Mouse (Mus musculus): ENCODE measurements around the gene Bola1. TPM values are rescaled to one million over a fixed set of nuclear protein-coding genes. Genes with fewer than 3 reads are reported as not detected.
A peak's percentile ranks its signal among the peaks of the same experiment; 100 is the strongest.
"Not testable (repeated sequence)": the region's sequence is repeated elsewhere in the genome, so short reads cannot be mapped to it uniquely, and the experiment has no call there.

Bola1 gene
- total and polyA plus RNA-seq, 2 experiments from 2014 or later = 40.4 to 63.0 TPM

DNA sequence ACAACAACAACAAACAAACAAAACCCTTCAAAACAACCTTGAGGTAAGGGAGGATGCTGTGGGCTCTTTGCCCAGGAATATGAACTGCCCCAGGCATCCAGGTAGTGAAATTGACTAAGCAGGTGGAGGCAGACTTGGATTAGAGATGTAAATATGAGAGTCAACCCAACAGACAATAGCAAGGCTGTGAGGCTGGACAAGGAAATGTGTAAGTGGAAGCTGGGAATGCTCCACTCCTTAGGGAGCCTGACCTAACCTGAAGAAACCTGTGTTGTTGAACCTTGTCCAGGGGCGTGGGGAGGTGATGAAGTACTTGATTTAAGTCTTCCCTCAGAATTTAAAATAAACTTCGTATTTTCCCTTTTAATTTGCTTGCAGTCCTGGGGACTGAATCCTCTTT is 40.6 kb downstream of the Bola1 start:
- Histone ChIP-seq H3K4me1 (ENCODE audit: insufficient read depth, low read length) (peaks cover 13% of the 10 kb centered on the region; the same call in 1 of the 2 replicates), H3K9me3 (ENCODE audit: low read length) (no peaks in the 10 kb centered on the region), H3K27ac (no peak overlapping the region), H3K9ac (replicated peaks; ENCODE audit: low read length) (no peak overlapping the region), H3K36me3 (ENCODE audit: insufficient read depth, low read length) (peaks cover 29% of the 10 kb centered on the region), H3K27me3 (ENCODE audit: insufficient read depth, low read length) (no peaks in the 10 kb centered on the region), H3K4me3 (ENCODE audit: low read length) (no peak overlapping the region), H3K4me2 (ENCODE audit: low read depth, low read length) (no peak overlapping the region)
- ATAC-seq = no peak
- DNase-seq (ENCODE audit: low spot score) = no peak
- WGBS = 77% methylated on average over 2 of the region's 2 CpGs
- TF ChIP-seq CTCF (IDR thresholded peaks at IDR 0.05; ENCODE audit: low read depth) = no peak

DNA sequence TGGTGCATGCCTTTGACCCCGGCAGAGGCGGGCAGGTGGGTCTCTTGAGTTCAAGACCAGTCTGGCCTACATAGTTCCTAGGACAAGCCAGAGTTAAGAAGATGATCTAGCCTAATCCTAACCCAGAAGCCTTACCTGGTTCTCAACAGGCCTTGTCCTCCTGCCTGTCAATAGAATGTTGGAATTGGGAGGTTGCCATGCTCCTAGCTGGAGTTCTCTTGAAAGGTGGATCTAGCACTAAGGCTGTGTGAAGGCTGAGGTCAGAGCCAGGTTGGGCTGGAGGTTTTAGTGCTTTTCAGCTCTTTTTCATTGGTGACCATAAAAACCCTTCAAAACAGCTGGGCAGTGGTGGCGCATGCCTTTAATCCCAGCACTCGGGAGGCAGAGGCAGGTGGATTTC is 41.1 kb downstream of the Bola1 start:
- Histone ChIP-seq H3K4me1 (ENCODE audit: insufficient read depth, low read length) (peaks cover 13% of the 10 kb centered on the region; the same call in 1 of the 2 replicates), H3K9me3 (ENCODE audit: low read length) (no peaks in the 10 kb centered on the region)
- 96% methylated on average over 4 of the region's 4 CpGs for WGBS

DNA sequence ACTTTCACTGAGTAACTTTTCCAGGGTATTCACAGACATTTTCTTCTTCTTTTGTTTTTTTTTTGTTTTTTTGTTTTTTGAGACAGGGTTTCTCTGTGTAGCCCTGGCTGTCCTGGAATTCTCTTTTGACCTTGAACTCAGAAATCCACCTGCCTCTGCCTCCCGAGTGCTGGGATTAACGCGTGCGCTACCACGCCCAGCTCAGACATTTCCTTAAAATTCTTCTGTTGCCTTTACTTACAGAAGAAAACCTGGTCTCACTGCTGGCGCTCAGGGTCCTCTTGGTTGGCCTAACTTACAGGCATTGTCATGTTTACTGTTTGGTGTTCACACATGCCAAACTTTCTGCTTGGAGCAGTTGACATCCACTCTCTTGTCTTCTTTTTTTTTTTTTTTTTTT is 44.3 kb downstream of the Bola1 start:
- peaks cover 11% of the 10 kb centered on the region for H3K4me1 ChIP-seq (ENCODE audit: insufficient read depth, low read length)
- no peaks in the 10 kb centered on the region for H3K27me3 ChIP-seq (ENCODE audit: insufficient read depth, low read length)
- DNase-seq (ENCODE audit: low spot score) (no peak), ATAC-seq (no peak)
- H3K27ac ChIP-seq = no peak overlapping the region
- WGBS = 94% methylated on average over 6 of the region's 6 CpGs
- H3K9me3 ChIP-seq (ENCODE audit: low read length) = no peaks in the 10 kb centered on the region
- TF ChIP-seq CTCF (IDR thresholded peaks at IDR 0.05; ENCODE audit: low read depth) = no peak
- no peak overlapping the region for H3K9ac ChIP-seq (replicated peaks; ENCODE audit: low read length)
- H3K4me2 ChIP-seq (ENCODE audit: low read depth, low read length) = no peak overlapping the region
- no peak overlapping the region for H3K4me3 ChIP-seq (ENCODE audit: low read length)
- peaks cover 29% of the 10 kb centered on the region for H3K36me3 ChIP-seq (ENCODE audit: insufficient read depth, low read length)

More for the DNA sequence above, 41.1 kb downstream of the Bola1 start:
- no peak overlapping the region for H3K27ac ChIP-seq
- H3K27me3 ChIP-seq (ENCODE audit: insufficient read depth, low read length) = no peaks in the 10 kb centered on the region
- no peak for DNase-seq (ENCODE audit: low spot score)
- H3K4me3 ChIP-seq (ENCODE audit: low read length) = no peak overlapping the region
- H3K9ac ChIP-seq (replicated peaks; ENCODE audit: low read length) = no peak overlapping the region
- TF ChIP-seq CTCF (IDR thresholded peaks at IDR 0.05; ENCODE audit: low read depth) = no peak
- no peak overlapping the region for H3K4me2 ChIP-seq (ENCODE audit: low read depth, low read length)
- H3K36me3 ChIP-seq (ENCODE audit: insufficient read depth, low read length) = peaks cover 29% of the 10 kb centered on the region
- no peak for ATAC-seq

- H3K27ac ChIP-seq; ATAC-seq; DNase-seq (ENCODE audit: low spot score); H3K4me3 ChIP-seq (ENCODE audit: low read length); H3K9ac ChIP-seq (replicated peaks; ENCODE audit: low read length); H3K27me3 ChIP-seq (ENCODE audit: insufficient read depth, low read length); H3K4me2 ChIP-seq (ENCODE audit: low read depth, low read length); H3K9me3 ChIP-seq (ENCODE audit: low read length): not testable (repeated sequence)
- peaks cover 32% of the 10 kb centered on the region for H3K36me3 ChIP-seq (ENCODE audit: insufficient read depth, low read length)
- H3K4me1 ChIP-seq (ENCODE audit: insufficient read depth, low read length) = peaks cover 11% of the 10 kb centered on the region
- WGBS = 65% methylated on average over 4 of the region's 4 CpGs
Measured at GRCm38 (mm10) chr3:96174042-96174441, 45.5 kb downstream of the Bola1 start.

- DNase-seq (ENCODE audit: low spot score) = no peak
- no peaks in the 10 kb centered on the region for H3K27me3 ChIP-seq (ENCODE audit: insufficient read depth, low read length)
- H3K27ac ChIP-seq = peak overlapping the region; percentile 99; the same call in 1 of the 2 replicates
Measured at GRCm38 (mm10) chr3:96173185-96173584, 46.3 kb downstream of the Bola1 start.

GRCm38 (mm10) chr3:96172197-96173178 is 47.0 kb downstream of the Bola1 start, which contains the start of gene Sf3b4:
Sf3b4 (plus strand) TSS chr3:96172332.
- under 1% methylated on average over 54 of the region's 58 CpGs for WGBS
- TF ChIP-seq CTCF (IDR thresholded peaks at IDR 0.05; ENCODE audit: low read depth) = no peak
- Histone ChIP-seq H3K4me3 (ENCODE audit: low read length) (peak within 1 kb of the TSS; percentile 95), H3K27me3 (ENCODE audit: insufficient read depth, low read length) (no peaks in the 10 kb centered on the region), H3K4me1 (ENCODE audit: insufficient read depth, low read length) (peaks cover 11% of the 10 kb centered on the region), H3K27ac (peak within 1 kb of the TSS; percentile 99), H3K36me3 (ENCODE audit: insufficient read depth, low read length) (peaks cover 26% of the 10 kb centered on the region), H3K9ac (replicated peaks; ENCODE audit: low read length) (peak within 1 kb of the TSS; percentile 89), H3K4me2 (ENCODE audit: low read depth, low read length) (peak within 1 kb of the TSS; percentile 98), H3K9me3 (ENCODE audit: low read length) (no peaks in the 10 kb centered on the region)
- DNase-seq (ENCODE audit: low spot score) (peak; percentile 95), ATAC-seq (peak; percentile 97)

More at GRCm38 (mm10) chr3:96173185-96173584, 46.3 kb downstream of the Bola1 start:
- Histone ChIP-seq H3K4me1 (ENCODE audit: insufficient read depth, low read length) (peaks cover 11% of the 10 kb centered on the region), H3K36me3 (ENCODE audit: insufficient read depth, low read length) (peaks cover 30% of the 10 kb centered on the region), H3K9ac (replicated peaks; ENCODE audit: low read length) (peak overlapping the region; percentile 89), H3K9me3 (ENCODE audit: low read length) (no peaks in the 10 kb centered on the region), H3K4me2 (ENCODE audit: low read depth, low read length) (peak overlapping the region; percentile 98), H3K4me3 (ENCODE audit: low read length) (peak overlapping the region; percentile 95)
- WGBS = 37% methylated on average over 7 of the region's 7 CpGs
- ATAC-seq = no peak
- TF ChIP-seq CTCF (IDR thresholded peaks at IDR 0.05; ENCODE audit: low read depth) = no peak
